Mouse (Mus musculus) ES-E14 (cell line): ENCODE results near the gene Cnot11.

ENCODE experiments used
- CHD2 ChIP-seq: IDR thresholded peaks from 2 replicates; pipeline ENCODE4 v1.6.1; 2014; ENCODE audit warnings: mild to moderate bottlenecking, low read depth, low read length, inconsistent platforms
- HCFC1 ChIP-seq: IDR thresholded peaks from 2 replicates; pipeline ENCODE4 v1.6.1; 2012; ENCODE audit warnings: low read length, inconsistent platforms, borderline replicate concordance; ENCODE audit not compliant: insufficient read depth
- ZC3H11A ChIP-seq: IDR thresholded peaks from 2 replicates; pipeline ENCODE4 v1.6.1; 2012; ENCODE audit warnings: low read depth, mild to moderate bottlenecking, inconsistent platforms, low read length, borderline replicate concordance
- ZNF384 ChIP-seq: IDR thresholded peaks from 2 replicates; pipeline ENCODE4 v1.6.1; 2012; ENCODE audit warnings: low read depth, low read length, inconsistent platforms

- TF ChIP-seq CHD2 = no peak
- no peak for TF ChIP-seq HCFC1
- TF ChIP-seq ZC3H11A = no peak
- TF ChIP-seq ZNF384 = no peak
Measured at GRCm38 (mm10) chr1:39564603-39565002, 29.8 kb downstream of the Cnot11 start.
